Mouse (Mus musculus): Measurements from ENCODE around the gene Ccdc57. TPM values are rescaled to one million over a fixed set of nuclear protein-coding genes. Genes with fewer than 3 reads are reported as not detected.

Gene Ccdc57
- 0.98 TPM for polyA plus RNA-seq (2017; shearing (Covaris generic))

DNA sequence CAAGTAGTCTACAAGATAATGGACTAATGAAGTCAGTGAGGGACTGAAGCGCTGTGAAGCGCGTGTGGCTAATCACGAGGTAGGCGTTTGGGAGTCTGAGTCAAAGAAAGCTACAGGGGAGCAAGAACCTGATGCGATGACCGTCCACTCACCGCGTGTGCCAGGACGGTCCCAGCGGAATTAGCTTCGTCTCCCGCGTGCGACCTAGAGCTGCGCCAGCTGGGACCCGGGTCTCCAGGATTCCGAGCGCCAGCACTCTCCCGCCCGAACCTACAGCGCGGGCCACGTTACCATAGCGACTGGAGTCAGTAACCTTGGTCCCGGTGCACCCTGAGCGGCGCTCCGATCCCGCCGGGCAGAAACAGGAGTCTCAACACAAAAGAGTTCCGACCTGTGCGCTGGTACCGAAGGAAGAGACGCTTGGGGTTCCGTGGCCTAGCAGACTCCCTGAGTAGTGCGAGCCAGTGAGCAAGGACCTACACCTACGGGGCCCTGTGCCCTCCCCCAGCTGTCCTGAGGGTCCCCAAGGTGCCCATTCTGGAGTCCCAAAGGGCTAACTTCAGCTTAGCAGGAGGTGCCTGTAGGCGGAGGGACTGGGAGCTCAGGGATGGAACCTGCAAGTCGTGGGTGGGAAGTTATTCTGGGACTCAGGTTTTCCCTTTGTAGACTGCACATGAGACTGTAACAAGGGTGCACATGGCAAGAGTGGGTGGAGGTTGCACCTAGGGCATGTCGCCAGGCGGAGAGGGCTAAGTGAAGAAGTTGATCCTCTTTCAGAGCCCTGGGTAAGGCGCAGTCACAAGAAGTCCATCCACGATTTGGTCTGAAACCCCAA lies at the start of gene Ccdc57:
Gene Ccdc57 (minus strand): TSS at position 309 of the 835 bp plus-strand sequence.

DNA sequence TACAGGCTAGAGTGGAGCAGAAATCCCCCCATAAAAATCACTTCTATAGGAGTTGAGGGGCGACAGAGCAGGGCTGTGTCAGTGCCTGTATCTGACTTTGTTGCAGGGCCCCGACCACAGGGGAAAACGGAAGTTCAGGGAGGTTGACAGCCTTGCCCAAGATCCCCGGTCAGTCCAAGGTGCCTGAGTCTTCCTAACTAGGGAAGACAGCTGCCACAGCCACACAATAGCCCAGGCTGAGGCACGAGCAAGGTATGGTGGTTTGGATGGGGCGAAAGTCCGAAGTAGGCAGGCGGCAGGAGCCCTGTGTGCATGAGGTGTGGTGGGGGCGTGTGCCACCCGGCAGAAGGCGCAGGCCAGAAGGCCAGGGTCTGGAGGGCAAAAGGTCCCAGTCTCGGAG lies 15.7 kb upstream of the Ccdc57 start, which contains the start of gene Slc16a3:
Gene Slc16a3 (plus strand): TSS at position 153 of the 400 bp plus-strand sequence.

DNA sequence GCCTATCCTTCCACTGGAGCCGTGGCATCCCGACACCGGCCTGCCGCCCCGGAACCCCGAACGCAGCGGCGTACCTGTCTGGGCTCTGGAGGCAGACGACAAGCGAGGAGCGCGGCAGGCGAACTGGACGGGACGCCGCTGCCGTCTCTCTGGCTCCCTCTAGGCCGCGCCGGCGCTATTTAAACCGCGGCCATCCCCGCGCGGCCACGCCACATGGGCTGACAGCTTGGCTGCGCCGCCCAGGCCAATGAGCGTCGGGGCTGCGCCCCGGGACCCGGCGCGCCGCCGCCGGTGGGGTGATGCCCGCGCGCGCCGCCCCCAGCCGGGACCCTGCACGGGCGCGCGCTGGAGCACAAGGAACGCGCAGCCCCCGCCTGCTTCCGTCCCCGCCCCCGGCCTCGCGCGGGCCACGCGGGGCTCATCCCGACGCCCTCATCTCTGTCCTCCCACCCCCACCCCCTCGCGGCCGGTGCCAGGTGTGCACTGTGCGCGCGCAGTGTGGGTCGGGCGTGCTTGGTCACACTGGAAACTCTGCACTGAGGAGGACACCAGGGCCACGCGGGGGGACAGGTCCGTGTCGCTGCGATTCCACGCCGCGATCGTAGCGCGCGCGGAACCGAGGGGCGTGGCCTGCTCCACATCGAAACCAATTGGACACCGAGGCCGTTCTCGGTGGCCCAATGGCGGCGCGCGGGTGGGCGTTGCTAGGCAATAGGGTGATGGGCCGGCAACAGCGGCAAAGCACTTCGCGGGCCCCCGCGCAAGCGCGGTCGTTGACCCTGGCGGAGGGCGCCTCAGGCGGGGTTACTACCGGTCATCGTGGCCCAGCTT lies 108.5 kb downstream of the Ccdc57 start, which contains the start of gene Fasn:
Gene Fasn (minus strand): TSS at position 592 of the 831 bp plus-strand sequence.

DNA sequence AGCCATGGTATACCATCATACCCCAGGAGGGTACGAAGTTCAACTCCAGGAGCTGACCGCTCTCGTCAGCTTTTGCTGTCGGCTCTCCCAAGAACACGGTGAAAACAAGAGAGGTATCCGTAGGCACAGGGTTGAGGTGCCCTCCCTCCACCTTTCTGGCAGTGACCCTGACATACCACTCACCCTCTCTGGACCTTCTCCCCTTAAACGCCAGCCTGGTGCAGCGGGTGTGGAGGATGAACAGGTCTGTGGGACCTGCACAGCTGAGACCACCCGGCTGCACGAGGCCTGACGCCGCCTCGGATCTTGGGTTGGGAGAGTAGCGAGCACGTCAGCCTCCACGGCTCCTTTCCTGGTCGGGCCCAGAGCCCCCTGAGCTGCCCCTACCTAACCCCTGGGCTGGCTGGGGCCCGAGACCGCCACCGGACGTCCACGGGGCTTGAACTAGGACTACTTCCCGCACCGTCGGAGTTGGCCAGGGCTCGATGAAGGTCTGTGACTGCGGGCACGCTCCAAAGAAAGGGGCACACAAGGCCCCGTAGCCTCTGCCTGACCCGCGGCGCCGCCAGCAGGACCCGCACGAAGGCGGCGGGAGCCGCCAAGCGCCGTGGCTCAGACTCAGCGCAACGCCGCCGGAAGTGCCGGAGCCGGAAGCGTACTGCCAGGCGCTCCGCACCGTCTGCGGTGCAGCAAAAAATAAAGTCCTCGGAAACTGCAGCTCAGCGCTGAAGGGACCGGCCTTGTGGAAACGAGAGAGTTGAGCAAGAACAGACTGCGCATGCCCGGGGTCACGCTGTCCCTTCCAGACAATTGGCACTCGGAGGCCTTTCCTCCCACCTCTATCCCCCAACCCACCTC lies 136.7 kb downstream of the Ccdc57 start, which contains the start of gene Dus1l:
Gene Dus1l (minus strand): TSS at position 648 of the 858 bp plus-strand sequence.

DNA sequence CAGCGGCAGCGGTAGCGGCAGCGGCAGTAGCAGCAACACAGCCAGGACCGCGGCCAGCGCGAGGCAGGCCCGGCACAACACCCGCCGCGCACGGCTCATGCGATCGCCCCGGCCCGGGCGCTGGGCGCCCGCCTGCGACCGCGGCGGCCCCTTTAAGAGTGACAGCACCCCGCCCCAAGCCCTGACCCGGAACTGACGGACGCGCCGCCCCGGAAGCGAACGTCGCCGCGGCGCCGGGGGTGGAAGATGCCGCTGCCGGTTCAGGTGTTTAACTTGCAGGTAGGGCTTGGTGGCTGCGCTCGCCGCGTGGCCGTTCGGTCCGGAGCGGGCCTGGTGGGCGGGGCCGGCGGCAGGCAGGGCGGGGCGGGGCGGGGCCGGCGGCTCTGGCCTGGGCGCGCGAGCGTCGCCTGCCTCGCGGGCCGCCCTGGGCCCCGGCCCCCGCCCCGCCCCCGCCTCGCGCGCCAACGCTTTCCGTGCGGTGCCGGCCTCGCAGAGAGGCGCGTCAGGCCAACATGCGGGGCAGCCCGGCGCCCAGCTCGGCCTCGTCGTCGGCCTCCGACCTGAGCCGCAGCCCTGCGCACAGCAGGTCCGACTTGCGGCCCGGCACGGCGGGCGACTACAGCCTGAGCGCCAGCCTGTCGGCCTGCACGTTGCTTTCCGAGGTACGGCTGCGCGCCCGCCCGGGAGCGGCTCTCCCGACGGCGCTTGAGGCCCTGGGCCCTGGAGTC lies 148.4 kb downstream of the Ccdc57 start, which contains the start of the genes Rfng and Gps1:
Gene Rfng (minus strand): TSS at position 144 of the 728 bp plus-strand sequence.
Gene Gps1 (plus strand): TSS at position 209 of the 728 bp plus-strand sequence.

Other genes starting within 250 kb of the Ccdc57 start
- 128 TPM for gene Cenpx, start 219.1 kb downstream of the Ccdc57 start, polyA plus RNA-seq (2017; shearing (Covaris generic))
- 84.9 TPM for gene Lrrc45, start 218.9 kb downstream of the Ccdc57 start, polyA plus RNA-seq (2017; shearing (Covaris generic))
- 0.27 TPM for gene Rac3, start 211.4 kb downstream of the Ccdc57 start, polyA plus RNA-seq (2017; shearing (Covaris generic))
- 26.0 TPM for gene Dcxr, start 205.6 kb downstream of the Ccdc57 start, polyA plus RNA-seq (2017; shearing (Covaris generic))
- not detected for gene Cbr2, start 200.8 kb downstream of the Ccdc57 start, polyA plus RNA-seq (2017; shearing (Covaris generic))
- gene Hmga1b, start 170.1 kb downstream of the Ccdc57 start, polyA plus RNA-seq (2017; shearing (Covaris generic)) = 34.4 TPM
- 3.2 TPM for gene Rfng, start 148.7 kb downstream of the Ccdc57 start, polyA plus RNA-seq (2017; shearing (Covaris generic))
- gene Gps1, start 148.6 kb downstream of the Ccdc57 start, polyA plus RNA-seq (2017; shearing (Covaris generic)) = 168 TPM
- gene Dus1l, start 136.5 kb downstream of the Ccdc57 start, polyA plus RNA-seq (2017; shearing (Covaris generic)) = 80.7 TPM
- gene Fasn, start 108.3 kb downstream of the Ccdc57 start, polyA plus RNA-seq (2017; shearing (Covaris generic)) = 54.9 TPM
- 18.6 TPM for gene Slc16a3, start 15.6 kb upstream of the Ccdc57 start, polyA plus RNA-seq (2017; shearing (Covaris generic))
- gene Csnk1d, start 58.5 kb upstream of the Ccdc57 start, polyA plus RNA-seq (2017; shearing (Covaris generic)) = 143 TPM
- gene Cd7, start 106.5 kb upstream of the Ccdc57 start, polyA plus RNA-seq (2017; shearing (Covaris generic)) = 61.2 TPM
- gene Sectm1b, start 130.7 kb upstream of the Ccdc57 start, polyA plus RNA-seq (2017; shearing (Covaris generic)) = not detected
- not detected for gene Sectm1a, start 148.3 kb upstream of the Ccdc57 start, polyA plus RNA-seq (2017; shearing (Covaris generic))
- gene Tex19.2, start 185.8 kb upstream of the Ccdc57 start, polyA plus RNA-seq (2017; shearing (Covaris generic)) = not detected
- not detected for gene Tex19.1, start 213.3 kb upstream of the Ccdc57 start, polyA plus RNA-seq (2017; shearing (Covaris generic))
- not detected for gene Uts2r, start 227.4 kb upstream of the Ccdc57 start, polyA plus RNA-seq (2017; shearing (Covaris generic))

Data from inflammation-experienced regulatory T-cells, adult 16 weeks (primary cell).